Mouse (Mus musculus) MN1 (cell line): ENCODE results near the gene Pacsin2.
"Not testable (repeated sequence)": the region's sequence is repeated elsewhere in the genome, so short reads cannot be mapped to it uniquely, and the experiment has no call there.

Experiments used
- DNase-seq: peaks from one replicate; pipeline ENCODE4 v3.0.0-alpha.2; 2016; ENCODE audit warnings: low spot score

Gene Pacsin2

GRCm38 (mm10) chr15:83479818-83480217 is 15.4 kb upstream of the Pacsin2 start:
- DNase-seq, result no peak

- DNase-seq, result no peak
These were observed 13.7 kb upstream of the Pacsin2 start for GRCm38 (mm10) chr15:83478096-83478495.

GRCm38 (mm10) chr15:83476593-83477273 is 12.3 kb upstream of the Pacsin2 start:
- no peak for DNase-seq

GRCm38 (mm10) chr15:83474466-83474836 is 10.0 kb upstream of the Pacsin2 start:
- DNase-seq, result peak; percentile 73

- peak; percentile 84 for DNase-seq
These were observed 9.5 kb upstream of the Pacsin2 start for GRCm38 (mm10) chr15:83473832-83474465.

GRCm38 (mm10) chr15:83473251-83473650 is 8.8 kb upstream of the Pacsin2 start:
- DNase-seq, result no peak

- DNase-seq, result peak; percentile 33
These were observed 7.1 kb upstream of the Pacsin2 start for GRCm38 (mm10) chr15:83471476-83471875.

- no peak for DNase-seq
These were observed 6.0 kb upstream of the Pacsin2 start for GRCm38 (mm10) chr15:83470443-83470842.

- peak; percentile 36 for DNase-seq
These were observed 4.9 kb upstream of the Pacsin2 start for GRCm38 (mm10) chr15:83469279-83469821.

GRCm38 (mm10) chr15:83467232-83467966 is 3.0 kb upstream of the Pacsin2 start:
- no peak for DNase-seq

- no peak for DNase-seq
These were observed 1.9 kb upstream of the Pacsin2 start for GRCm38 (mm10) chr15:83466331-83466730.

GRCm38 (mm10) chr15:83464905-83465650 is 672 bp upstream of the Pacsin2 start:
- DNase-seq, result no peak

- peak; percentile 55 for DNase-seq
These were observed 880 bp downstream of the Pacsin2 start for GRCm38 (mm10) chr15:83463369-83464082.

- not testable (repeated sequence) for DNase-seq
These were observed 2.1 kb downstream of the Pacsin2 start for GRCm38 (mm10) chr15:83462349-83462748.

GRCm38 (mm10) chr15:83460891-83461290 is 3.5 kb downstream of the Pacsin2 start:
- no peak for DNase-seq

- DNase-seq, result no peak
These were observed 6.9 kb downstream of the Pacsin2 start for GRCm38 (mm10) chr15:83457541-83457940.

GRCm38 (mm10) chr15:83455637-83456036 is 8.8 kb downstream of the Pacsin2 start:
- no peak for DNase-seq

- no peak for DNase-seq
These were observed 9.4 kb downstream of the Pacsin2 start for GRCm38 (mm10) chr15:83455034-83455433.

GRCm38 (mm10) chr15:83454419-83454818 is 10.0 kb downstream of the Pacsin2 start:
- no peak for DNase-seq

GRCm38 (mm10) chr15:83453879-83454278 is 10.5 kb downstream of the Pacsin2 start:
- peak; percentile 37 for DNase-seq

- no peak for DNase-seq
These were observed 12.1 kb downstream of the Pacsin2 start for GRCm38 (mm10) chr15:83452219-83452760.
